Mouse (Mus musculus): ENCODE data around the gene Ttc5. TPM values are rescaled to one million over a fixed set of nuclear protein-coding genes. Genes with fewer than 3 reads are reported as not detected.

Ttc5 gene
- total and polyA plus RNA-seq, 2 experiments from 2014 or later: 83.9 to 93.1 TPM

GRCm38 (mm10) chr14:50788157-50788556, 2.8 kb upstream of the Ttc5 start:
- Histone ChIP-seq H3K27me3 (ENCODE audit: insufficient read depth, low read length) (no peaks in the 10 kb centered on the region), H3K4me2 (ENCODE audit: low read depth, low read length, poor library complexity, severe bottlenecking) (no peak overlapping the region), H3K36me3 (ENCODE audit: insufficient read depth, low read length) (no peaks in the 10 kb centered on the region), H3K4me1 (ENCODE audit: insufficient read depth, low read length) (peaks cover 3% of the 10 kb centered on the region; the same call in 1 of the 2 replicates), H3K9ac (replicated peaks; ENCODE audit: low read length, poor library complexity, severe bottlenecking) (no peak overlapping the region), H3K4me3 (ENCODE audit: low read depth, low read length) (no peak overlapping the region), H3K9me3 (ENCODE audit: low read length) (no peaks in the 10 kb centered on the region), H3K27ac (ENCODE audit: low read depth, low read length) (no peak overlapping the region)
- ATAC-seq (ENCODE audit: low FRiP score) (no peak), DNase-seq (ENCODE audit: low spot score) (peak; percentile 43)
- peak; percentile 65 for TF ChIP-seq CTCF (IDR thresholded peaks at IDR 0.05)
- 11% methylated on average over 2 of the region's 2 CpGs for WGBS

DNA sequence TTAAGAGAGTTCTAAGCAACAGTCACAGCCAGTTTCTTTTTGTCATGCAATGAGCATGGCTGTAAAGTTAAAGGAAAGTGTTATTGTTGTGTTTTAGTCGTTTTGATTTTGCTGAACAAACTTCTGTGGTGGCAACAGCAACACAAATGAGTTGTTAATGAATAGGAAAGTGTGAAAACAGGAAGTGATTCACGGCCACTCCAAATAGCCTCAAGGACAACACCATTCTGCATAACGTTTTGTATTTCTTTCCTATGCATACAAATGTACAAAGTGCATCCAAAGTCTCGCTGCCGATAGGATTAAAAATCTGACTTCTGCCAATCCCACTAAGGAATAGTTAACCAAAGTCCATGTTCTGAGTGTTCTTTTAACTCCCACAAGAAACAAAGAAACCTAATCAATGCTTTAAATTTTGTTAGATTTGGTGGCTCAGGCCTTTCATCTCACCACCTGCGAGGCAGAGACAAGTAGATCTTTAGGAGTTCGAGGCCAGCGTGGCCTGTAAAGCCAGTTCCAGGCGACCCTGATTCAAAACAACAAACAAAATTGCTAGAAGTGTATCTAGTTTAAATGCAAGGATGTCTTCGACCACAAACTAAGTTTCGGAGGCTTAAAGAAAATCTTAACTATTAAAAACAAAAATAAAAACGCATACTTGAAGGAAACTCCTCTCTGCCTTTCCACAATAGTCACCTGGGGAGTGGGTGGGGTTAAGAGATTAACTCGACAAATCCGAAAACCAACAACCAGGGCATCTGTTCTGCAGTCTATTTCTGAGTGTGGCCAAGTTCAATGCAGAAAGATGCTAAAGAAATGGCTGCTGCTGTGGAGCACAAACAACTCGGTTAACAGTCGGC, 698 bp downstream of the Ttc5 start:
- ATAC-seq (ENCODE audit: low FRiP score): no peak
- peak overlapping the region; percentile 79 for H3K27ac ChIP-seq (ENCODE audit: low read depth, low read length)
- peaks cover 5% of the 10 kb centered on the region for H3K36me3 ChIP-seq (ENCODE audit: insufficient read depth, low read length)
- no peak for TF ChIP-seq CTCF (IDR thresholded peaks at IDR 0.05)
- peaks cover 3% of the 10 kb centered on the region; the same call in 1 of the 2 replicates for H3K4me1 ChIP-seq (ENCODE audit: insufficient read depth, low read length)
- H3K27me3 ChIP-seq (ENCODE audit: insufficient read depth, low read length): no peaks in the 10 kb centered on the region
- peak; percentile 73 for DNase-seq (ENCODE audit: low spot score)
- peak overlapping the region; percentile 79 for H3K4me3 ChIP-seq (ENCODE audit: low read depth, low read length)
- peak overlapping the region; percentile 57 for H3K4me2 ChIP-seq (ENCODE audit: low read depth, low read length, poor library complexity, severe bottlenecking)
- WGBS: 24% methylated on average over 16 of the region's 16 CpGs
- no peaks in the 10 kb centered on the region for H3K9me3 ChIP-seq (ENCODE audit: low read length)
- H3K9ac ChIP-seq (replicated peaks; ENCODE audit: low read length, poor library complexity, severe bottlenecking): peak overlapping the region; percentile 74

DNA sequence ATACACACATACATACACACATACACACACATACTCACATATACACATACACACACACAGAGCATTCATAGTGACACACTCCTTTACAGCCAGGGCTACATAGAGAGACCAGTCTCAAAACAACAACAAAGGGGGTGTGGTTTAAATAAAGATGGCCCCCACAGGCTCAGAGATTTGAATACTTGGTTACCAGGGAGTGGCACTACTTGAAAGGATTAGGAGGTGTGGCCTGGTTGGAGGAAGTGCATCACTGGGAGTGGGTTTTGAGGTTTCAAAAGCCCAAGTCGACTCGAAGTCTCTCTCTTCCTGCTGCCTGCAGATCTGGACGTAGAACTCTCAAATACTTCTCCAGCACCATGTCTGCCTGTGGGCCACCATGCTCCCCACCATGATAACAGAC, 3.2 kb downstream of the Ttc5 start:
- ATAC-seq (ENCODE audit: low FRiP score) (no peak), DNase-seq (ENCODE audit: low spot score) (no peak)
- peaks cover 3% of the 10 kb centered on the region; the same call in 1 of the 2 replicates for H3K4me1 ChIP-seq (ENCODE audit: insufficient read depth, low read length)
- TF ChIP-seq CTCF (IDR thresholded peaks at IDR 0.05): no peak
- H3K27me3 ChIP-seq (ENCODE audit: insufficient read depth, low read length): no peaks in the 10 kb centered on the region
- no peak overlapping the region for H3K9ac ChIP-seq (replicated peaks; ENCODE audit: low read length, poor library complexity, severe bottlenecking)
- no peak overlapping the region for H3K4me3 ChIP-seq (ENCODE audit: low read depth, low read length)
- peaks cover 11% of the 10 kb centered on the region for H3K36me3 ChIP-seq (ENCODE audit: insufficient read depth, low read length)
- no peaks in the 10 kb centered on the region for H3K9me3 ChIP-seq (ENCODE audit: low read length)
- WGBS: 90% methylated on average over 3 of the region's 3 CpGs
- H3K4me2 ChIP-seq (ENCODE audit: low read depth, low read length, poor library complexity, severe bottlenecking): no peak overlapping the region
- no peak overlapping the region for H3K27ac ChIP-seq (ENCODE audit: low read depth, low read length)

- WGBS: 89% methylated on average over 2 of the region's 2 CpGs
- H3K4me1 ChIP-seq (ENCODE audit: insufficient read depth, low read length): no peaks in the 10 kb centered on the region
- no peak overlapping the region for H3K4me2 ChIP-seq (ENCODE audit: low read depth, low read length, poor library complexity, severe bottlenecking)
- peaks cover 49% of the 10 kb centered on the region for H3K36me3 ChIP-seq (ENCODE audit: insufficient read depth, low read length)
- DNase-seq (ENCODE audit: low spot score) (no peak), ATAC-seq (ENCODE audit: low FRiP score) (no peak)
- no peak overlapping the region for H3K4me3 ChIP-seq (ENCODE audit: low read depth, low read length)
- H3K27me3 ChIP-seq (ENCODE audit: insufficient read depth, low read length): no peaks in the 10 kb centered on the region
- peak; percentile 55 for TF ChIP-seq CTCF (IDR thresholded peaks at IDR 0.05)
- no peaks in the 10 kb centered on the region for H3K9me3 ChIP-seq (ENCODE audit: low read length)
- H3K27ac ChIP-seq (ENCODE audit: low read depth, low read length): no peak overlapping the region
- H3K9ac ChIP-seq (replicated peaks; ENCODE audit: low read length, poor library complexity, severe bottlenecking): no peak overlapping the region
Observed at GRCm38 (mm10) chr14:50771342-50771741, 14.0 kb downstream of the Ttc5 start.

GRCm38 (mm10) chr14:50765736-50766135, 19.6 kb downstream of the Ttc5 start:
- ATAC-seq (ENCODE audit: low FRiP score) (no peak), DNase-seq (ENCODE audit: low spot score) (no peak)
- Histone ChIP-seq H3K4me2 (ENCODE audit: low read depth, low read length, poor library complexity, severe bottlenecking) (no peak overlapping the region), H3K9ac (replicated peaks; ENCODE audit: low read length, poor library complexity, severe bottlenecking) (no peak overlapping the region), H3K36me3 (ENCODE audit: insufficient read depth, low read length) (peaks cover 39% of the 10 kb centered on the region), H3K27me3 (ENCODE audit: insufficient read depth, low read length) (no peaks in the 10 kb centered on the region), H3K4me1 (ENCODE audit: insufficient read depth, low read length) (no peaks in the 10 kb centered on the region), H3K9me3 (ENCODE audit: low read length) (no peaks in the 10 kb centered on the region), H3K27ac (ENCODE audit: low read depth, low read length) (no peak overlapping the region), H3K4me3 (ENCODE audit: low read depth, low read length) (no peak overlapping the region)
- TF ChIP-seq CTCF (IDR thresholded peaks at IDR 0.05): no peak
- WGBS: 93% methylated on average over 6 of the region's 6 CpGs

GRCm38 (mm10) chr14:50758416-50759085, 26.8 kb downstream of the Ttc5 start:
- DNase-seq (ENCODE audit: low spot score) (peak; percentile 9), ATAC-seq (ENCODE audit: low FRiP score) (no peak)
- H3K27me3 ChIP-seq (ENCODE audit: insufficient read depth, low read length): no peaks in the 10 kb centered on the region
- no peaks in the 10 kb centered on the region for H3K4me1 ChIP-seq (ENCODE audit: insufficient read depth, low read length)
- H3K4me2 ChIP-seq (ENCODE audit: low read depth, low read length, poor library complexity, severe bottlenecking): no peak overlapping the region
- no peaks in the 10 kb centered on the region; the same call in 1 of the 2 replicates for H3K36me3 ChIP-seq (ENCODE audit: insufficient read depth, low read length)
- no peak overlapping the region for H3K9ac ChIP-seq (replicated peaks; ENCODE audit: low read length, poor library complexity, severe bottlenecking)
- WGBS: 68% methylated on average over 5 of the region's 5 CpGs
- H3K27ac ChIP-seq (ENCODE audit: low read depth, low read length): no peak overlapping the region
- H3K4me3 ChIP-seq (ENCODE audit: low read depth, low read length): no peak overlapping the region
- H3K9me3 ChIP-seq (ENCODE audit: low read length): no peaks in the 10 kb centered on the region
- TF ChIP-seq CTCF (IDR thresholded peaks at IDR 0.05): no peak
